Mouse (Mus musculus): ENCODE measurements at regions not wholly inside any gene's neighbourhood (a gene's known extent, or its start where the extent isn't known, plus 50 kb on each side); places are given as distances from the start of the nearest gene placed in this dataset.

GRCm38 (mm10) chr5:73948031-73948899 lies 120.0 kb downstream of the Usp46 start:
- 96% methylated on average over 9 of the region's 9 CpGs for whole genome bisulfite sequencing
- TF ChIP-seq POLR2A (IDR thresholded peaks at IDR 0.05; ENCODE audit: insufficient read depth, low read depth, low read length) = no peak
- TF ChIP-seq CTCF (IDR thresholded peaks at IDR 0.05; ENCODE audit: insufficient read depth, low read depth, low read length) = no peak
- Histone ChIP-seq H3K4me3 (ENCODE audit: insufficient read depth, low read depth, low read length) (no peak overlapping the region), H3K4me1 (ENCODE audit: control insufficient read depth, insufficient read depth, low read length) (peaks cover 6% of the 10 kb centered on the region; the same call in 1 of the 2 replicates), H3K27ac (ENCODE audit: insufficient read depth, low read depth, low read length) (no peak overlapping the region)

Measured in olfactory bulb, adult 2 months (tissue).